Mouse (Mus musculus) cerebellum, adult 2 months (tissue): ENCODE measurements around the gene B430305J03Rik.

Experiments used
- CTCF ChIP-seq: fragments of 200-500 bp; IDR thresholded peaks from 2 replicates; pipeline ENCODE4 v1.5.1; 2011; ENCODE audit warnings: low read depth, mild to moderate bottlenecking, control low read depth, low read length, moderate library complexity, borderline replicate concordance; ENCODE audit not compliant: insufficient read depth
- POLR2A ChIP-seq: fragments of 200-500 bp; IDR thresholded peaks from 2 replicates; pipeline ENCODE4 v1.6.1; 2011; ENCODE audit warnings: low read length, control low read depth, borderline replicate concordance; ENCODE audit not compliant: insufficient read depth

DNA sequence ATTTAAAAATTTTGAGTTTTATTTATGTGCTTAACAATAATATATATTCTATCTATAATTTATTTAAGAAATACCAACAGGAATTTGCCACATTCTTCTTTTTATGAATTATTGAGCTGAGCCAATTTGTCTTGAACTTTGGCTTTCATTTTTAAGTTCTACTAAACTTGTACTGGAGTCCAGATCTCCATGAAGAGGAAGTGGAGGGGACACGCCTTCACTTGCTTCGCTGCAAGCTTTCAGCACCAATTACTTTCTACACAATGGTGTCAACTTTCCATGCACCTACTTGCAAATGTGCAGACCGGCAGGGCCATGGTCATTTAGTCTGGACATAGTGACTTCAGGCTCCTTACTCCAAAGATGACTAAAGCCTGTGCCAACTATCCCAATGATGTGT is 27.8 kb upstream of the B430305J03Rik start:
- TF ChIP-seq POLR2A = no peak
- no peak for TF ChIP-seq CTCF
